Comparison of ENCODE assay signal across 19 mouse cellular contexts in the genomic region with DNA sequence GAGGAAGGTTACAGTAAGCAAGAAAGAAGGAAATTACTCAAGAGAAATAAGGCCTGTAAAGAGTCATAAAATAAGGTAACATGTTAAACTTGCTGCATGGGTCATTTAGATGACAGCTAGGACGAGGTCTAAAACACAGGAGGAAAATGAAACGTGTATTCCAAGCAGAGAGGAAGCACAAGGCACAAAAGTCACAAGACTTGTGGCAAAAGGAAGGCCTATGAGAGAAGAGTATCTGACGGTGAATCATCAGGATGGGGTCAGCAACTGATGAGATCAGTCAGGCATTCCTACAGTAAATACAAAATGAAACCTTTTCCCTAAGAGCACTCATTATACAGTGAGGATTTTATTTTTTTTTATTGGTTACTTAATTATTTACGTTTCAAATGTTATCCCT.
DNase-seq lines count a peak whose midpoint lies in the region; ATAC-seq and TF ChIP-seq lines count a peak whose summit lies in the region.
"Had no signal": no experiment of that assay in that cellular context is flagged by ENCODE, and none has a peak within 500 bp of the region (broad histone marks: within the 10 kb centered on the region; RNA-seq: fewer than 3 reads in every experiment).

No protein-coding gene starts in this region.

- no peak for TF ChIP-seq POLR2A in embryonic fibroblast, embryonic 13.5 days (IDR thresholded peaks at IDR 0.05; ENCODE audit: low read depth, low read length)
- TF ChIP-seq POLR2A in myocyte (IDR thresholded peaks at IDR 0.05; ENCODE audit: insufficient read length, low read depth), result no peak

- peak overlapping the region; percentile 51 for H3K4me2 ChIP-seq in myocyte (ENCODE audit: low read depth)
- H3K4me2 ChIP-seq in stomach, postnatal 0 days (replicated peaks; ENCODE audit: low read depth), result no peak overlapping the region
- H3K4me2 ChIP-seq: embryonic facial prominence, embryonic 12.5 days; forebrain, embryonic 12.5 days; heart, embryonic 12.5 days; hindbrain, embryonic 15.5 days had no signal

- TF ChIP-seq EP300 in stomach, postnatal 0 days (optimal IDR thresholded peaks at IDR 0.05), result no peak

- H3K79me2 ChIP-seq in C2C12 (ENCODE audit: control insufficient read depth, insufficient read depth), result no peaks in the 10 kb centered on the region
- H3K79me2 ChIP-seq in myocyte (ENCODE audit: control insufficient read depth, insufficient read depth), result no peaks in the 10 kb centered on the region

- whole genome bisulfite sequencing in stomach, postnatal 0 days, result 74% methylated on average over 4 of the region's 4 CpGs

- H3ac ChIP-seq in C2C12 (ENCODE audit: control insufficient read depth, insufficient read length, low read depth), result no peak overlapping the region
- no peak overlapping the region for H3ac ChIP-seq in myocyte (ENCODE audit: control insufficient read depth, insufficient read length)

- H3K4me3 ChIP-seq in C2C12 (ENCODE audit: insufficient read depth, poor library complexity, severe bottlenecking) (no peak overlapping the region), myocyte (no peak overlapping the region)
- H3K4me3 ChIP-seq in embryonic fibroblast, embryonic 13.5 days (ENCODE audit: insufficient read depth, low read length), result no peak overlapping the region
- H3K4me3 ChIP-seq in stomach, postnatal 0 days (ENCODE audit: low read depth, low read length), result no peak overlapping the region
- H3K4me3 ChIP-seq: embryonic facial prominence, embryonic 12.5 days; forebrain, embryonic 12.5 days; heart, embryonic 12.5 days; hindbrain, embryonic 15.5 days had no signal

- no peak overlapping the region for H3K9ac ChIP-seq in stomach, postnatal 0 days (ENCODE audit: low read length)
- H3K9ac ChIP-seq: embryonic facial prominence, embryonic 12.5 days; forebrain, embryonic 12.5 days; heart, embryonic 12.5 days; hindbrain, embryonic 15.5 days had no signal

- TF ChIP-seq CTCF in C2C12 (IDR thresholded peaks at IDR 0.05; ENCODE audit: control insufficient read depth, insufficient read depth, insufficient read length), result no peak
- TF ChIP-seq CTCF in embryonic fibroblast, embryonic 13.5 days (IDR thresholded peaks at IDR 0.05; ENCODE audit: borderline replicate concordance, insufficient read depth, low read length), result no peak
- no peak for TF ChIP-seq CTCF in stomach, postnatal 0 days (IDR thresholded peaks at IDR 0.05; ENCODE audit: low read depth)

- no peaks in the 10 kb centered on the region for H3K27me3 ChIP-seq in C2C12 (ENCODE audit: control insufficient read depth, insufficient read depth, insufficient read length)
- no peaks in the 10 kb centered on the region for H3K27me3 ChIP-seq in myocyte (ENCODE audit: control insufficient read depth, insufficient read depth, insufficient read length)
- no peaks in the 10 kb centered on the region for H3K27me3 ChIP-seq in stomach, postnatal 0 days (ENCODE audit: control insufficient read depth, insufficient read depth, low read length)
- H3K27me3 ChIP-seq: embryonic facial prominence, embryonic 12.5 days; forebrain, embryonic 12.5 days; heart, embryonic 12.5 days; hindbrain, embryonic 15.5 days had no signal

- intact Hi-C loops in left cerebral cortex, postnatal 36 days (cut with DNase I), result no loop called here

- H3K79me3 ChIP-seq in C2C12 (ENCODE audit: low read depth), result no peaks in the 10 kb centered on the region

- ATAC-seq in stomach, postnatal 0 days (ENCODE audit: low FRiP score, low TSS enrichment), result no peak
- ATAC-seq: forebrain, embryonic 16.5 days had no signal

- DNase-seq in 3134 (ENCODE audit: extremely low read depth, insufficient read length, low spot score), result peak; percentile 52
- DNase-seq in right cerebral cortex, adult 18-20 months, result no peak
- DNase-seq in left cerebral cortex, postnatal 36 days (ENCODE audit: low spot score in 2 of 2), result no peak
- no peak for DNase-seq in stomach, postnatal 0 days (ENCODE audit: low spot score)
- DNase-seq: adrenal gland, adult 8-10 months; adrenal gland, postnatal 36 days; B cell, adult 2 months; cerebellum, adult 11 months; cerebellum, adult 8-10 months; cerebellum, postnatal 25 days; gastrocnemius, postnatal 14 days had no signal

- H3K9me3 ChIP-seq in stomach, postnatal 0 days (ENCODE audit: control insufficient read depth, low read length), result no peaks in the 10 kb centered on the region
- H3K9me3 ChIP-seq: embryonic facial prominence, embryonic 12.5 days; forebrain, embryonic 12.5 days; heart, embryonic 12.5 days; hindbrain, embryonic 15.5 days had no signal

- H3K27ac ChIP-seq in embryonic fibroblast, embryonic 13.5 days (ENCODE audit: insufficient read depth, low read length), result peak overlapping the region; percentile 49
- H3K27ac ChIP-seq in stomach, postnatal 0 days (replicated peaks), result no peak overlapping the region
- H3K27ac ChIP-seq: embryonic facial prominence, embryonic 12.5 days; forebrain, embryonic 12.5 days; hindbrain, embryonic 15.5 days had no signal

- peaks cover 6% of the 10 kb centered on the region for H3K4me1 ChIP-seq in embryonic fibroblast, embryonic 13.5 days (ENCODE audit: control insufficient read depth, insufficient read depth, low read length)
- H3K4me1 ChIP-seq in stomach, postnatal 0 days (replicated peaks; ENCODE audit: control insufficient read depth, insufficient read depth), result no peaks in the 10 kb centered on the region
- H3K4me1 ChIP-seq: embryonic facial prominence, embryonic 12.5 days; forebrain, embryonic 12.5 days; hindbrain, embryonic 15.5 days had no signal

- no peaks in the 10 kb centered on the region for H3K36me3 ChIP-seq in C2C12 (ENCODE audit: control insufficient read depth, insufficient read depth)
- no peaks in the 10 kb centered on the region for H3K36me3 ChIP-seq in myocyte (ENCODE audit: control insufficient read depth, insufficient read depth)
- H3K36me3 ChIP-seq in stomach, postnatal 0 days (ENCODE audit: control insufficient read depth, insufficient read depth, low read length), result no peaks in the 10 kb centered on the region
- H3K36me3 ChIP-seq: embryonic facial prominence, embryonic 12.5 days; forebrain, embryonic 12.5 days; heart, embryonic 12.5 days; hindbrain, embryonic 15.5 days had no signal

TF ChIP-seq in C2C12, 6 proteins besides CTCF, POLR2A, EP300 and RAD21:
- no peak for TF ChIP-seq USF1 (IDR thresholded peaks at IDR 0.05; ENCODE audit: low read depth)
- TF ChIP-seq MAX (IDR thresholded peaks at IDR 0.05), result peak; percentile 75
TF ChIP-seq in C2C12: peak in this region for 1.

TF ChIP-seq in myocyte, 11 proteins besides CTCF, POLR2A, EP300 and RAD21:
- TF ChIP-seq MYOG (IDR thresholded peaks at IDR 0.05; ENCODE audit: control insufficient read depth in 1 of 3, insufficient read depth in 1 of 3, insufficient read length in 2 of 3, low read depth in 2 of 3) (no peak), SRF (IDR thresholded peaks at IDR 0.05; ENCODE audit: control insufficient read depth, insufficient read length, low read depth) (no peak), CEBPB (IDR thresholded peaks at IDR 0.05; ENCODE audit: insufficient read depth, poor library complexity, severe bottlenecking) (no peak), TCF12 (IDR thresholded peaks at IDR 0.05; ENCODE audit: insufficient read depth, poor library complexity, severe bottlenecking) (no peak), TCF3 (IDR thresholded peaks at IDR 0.05; ENCODE audit: insufficient read length, low read depth) (no peak), E2F4 (IDR thresholded peaks at IDR 0.05; ENCODE audit: insufficient read depth) (no peak), POLR2AphosphoS2 (IDR thresholded peaks at IDR 0.05; ENCODE audit: insufficient read length, low read depth) (no peak), REST (IDR thresholded peaks at IDR 0.05; ENCODE audit: insufficient read depth, insufficient read length) (no peak)
